Mouse (Mus musculus): ENCODE data around the gene Fer. TPM values are rescaled to one million over a fixed set of nuclear protein-coding genes. Genes with fewer than 3 reads are reported as not detected.

Gene Fer
- polyA plus RNA-seq, 1 experiment from 2014 or later = 25.4 TPM

DNA sequence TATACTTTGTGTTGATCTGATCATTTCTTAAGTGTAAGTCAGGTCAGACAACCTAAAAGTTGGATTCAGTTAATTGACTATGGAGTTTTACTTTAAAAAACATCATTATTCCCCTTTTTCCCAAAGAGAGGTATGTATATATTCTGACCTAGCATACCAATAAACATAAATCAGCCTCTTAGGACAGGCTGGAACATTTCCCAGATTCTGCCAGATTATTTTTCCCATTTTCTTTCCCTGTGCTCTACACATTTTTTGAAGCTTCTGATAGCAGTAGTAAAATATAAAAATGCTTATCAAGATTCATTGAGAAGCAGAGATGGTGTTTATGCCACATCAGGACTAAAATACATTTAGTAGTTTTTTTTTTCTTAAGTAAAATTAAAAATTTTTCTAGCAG, 27.7 kb downstream of the Fer start:
- Histone ChIP-seq H3K9me3 (replicated peaks) (no peaks in the 10 kb centered on the region), H3K4me3 (no peak overlapping the region), H3K27me3 (ENCODE audit: low read depth, poor library complexity, severe bottlenecking) (no peaks in the 10 kb centered on the region), H3K4me1 (no peaks in the 10 kb centered on the region), H3K27ac (no peak overlapping the region), H3K36me3 (no peaks in the 10 kb centered on the region)
- no peak for DNase-seq (ENCODE audit: low spot score)

DNA sequence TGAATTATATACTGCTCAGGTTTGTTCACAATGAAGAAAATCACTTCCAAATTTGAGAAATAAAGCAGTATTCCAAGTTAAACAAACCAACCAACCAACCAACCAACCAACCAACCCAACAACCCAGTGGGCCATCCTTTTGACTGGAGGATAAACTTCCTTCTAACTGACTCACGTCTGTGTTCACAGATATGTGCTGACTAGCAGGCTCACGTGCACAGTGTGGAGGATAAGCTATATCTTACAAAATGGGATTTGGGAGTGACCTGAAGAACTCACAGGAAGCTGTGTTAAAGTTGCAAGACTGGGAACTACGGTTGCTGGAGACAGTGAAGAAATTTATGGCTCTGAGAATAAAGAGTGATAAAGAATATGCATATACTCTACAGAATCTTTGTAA, 33.0 kb downstream of the Fer start:
- Histone ChIP-seq H3K4me1 (no peaks in the 10 kb centered on the region), H3K27ac (no peak overlapping the region), H3K4me3 (no peak overlapping the region), H3K27me3 (ENCODE audit: low read depth, poor library complexity, severe bottlenecking) (no peaks in the 10 kb centered on the region), H3K36me3 (no peaks in the 10 kb centered on the region), H3K9me3 (replicated peaks) (no peaks in the 10 kb centered on the region)
- WGBS = 91% methylated on average over 3 of the region's 3 CpGs
- DNase-seq (ENCODE audit: low spot score) = no peak

DNA sequence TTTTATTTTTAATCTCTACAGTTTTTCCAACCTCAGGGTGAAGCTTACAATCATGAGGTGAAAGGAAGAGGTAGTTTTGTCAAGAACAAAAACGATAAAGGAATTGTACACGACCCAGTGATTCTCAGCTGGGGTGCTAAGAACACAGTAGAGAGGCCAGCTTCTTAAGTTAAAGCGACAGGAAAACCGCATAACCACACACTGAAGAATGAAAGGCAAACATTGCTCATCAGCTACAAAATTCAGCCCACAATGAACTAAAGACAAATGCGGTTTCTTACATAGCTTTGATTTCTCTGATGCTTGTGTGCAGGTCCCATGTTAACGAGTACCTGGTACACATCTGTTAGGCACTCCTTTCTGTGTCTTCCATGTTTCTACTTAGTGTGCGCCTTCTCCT, 34.2 kb downstream of the Fer start:
- no peak for DNase-seq (ENCODE audit: low spot score)
- 90% methylated on average over 7 of the region's 7 CpGs for WGBS
- H3K9me3 ChIP-seq (replicated peaks) = no peaks in the 10 kb centered on the region

DNA sequence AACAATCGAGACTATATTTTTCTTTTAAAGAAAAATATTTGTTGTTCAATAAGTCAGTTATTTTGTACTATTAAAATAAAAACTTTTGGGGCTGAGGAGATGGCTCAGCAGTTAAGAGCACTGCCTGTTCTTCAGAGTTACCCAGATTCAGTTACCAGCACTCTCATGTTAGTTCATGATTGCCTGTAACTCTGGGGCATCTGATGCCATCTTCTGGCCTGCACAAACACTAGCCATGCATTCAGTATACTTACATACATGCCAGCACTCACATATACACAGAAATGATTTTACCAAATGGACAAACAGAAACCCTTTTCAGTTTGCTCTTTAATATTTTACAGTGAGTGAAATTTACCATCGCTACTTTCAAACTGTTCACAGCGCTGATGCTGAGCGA, 46.4 kb downstream of the Fer start:
- Histone ChIP-seq H3K27me3 (ENCODE audit: low read depth, poor library complexity, severe bottlenecking) (no peaks in the 10 kb centered on the region), H3K4me1 (no peaks in the 10 kb centered on the region), H3K9me3 (replicated peaks) (no peaks in the 10 kb centered on the region), H3K4me3 (no peak overlapping the region), H3K36me3 (0 out of 2 replicates have a peak, but pooled peaks cover 3% of the 10 kb centered on the region), H3K27ac (no peak overlapping the region)
- WGBS = 94% methylated on average over 4 of the region's 4 CpGs
- DNase-seq (ENCODE audit: low spot score) = no peak

More for the DNA sequence above, 34.2 kb downstream of the Fer start:
- Histone ChIP-seq H3K4me1 (no peaks in the 10 kb centered on the region), H3K36me3 (no peaks in the 10 kb centered on the region), H3K27ac (no peak overlapping the region), H3K27me3 (ENCODE audit: low read depth, poor library complexity, severe bottlenecking) (no peaks in the 10 kb centered on the region), H3K4me3 (no peak overlapping the region)

DNA sequence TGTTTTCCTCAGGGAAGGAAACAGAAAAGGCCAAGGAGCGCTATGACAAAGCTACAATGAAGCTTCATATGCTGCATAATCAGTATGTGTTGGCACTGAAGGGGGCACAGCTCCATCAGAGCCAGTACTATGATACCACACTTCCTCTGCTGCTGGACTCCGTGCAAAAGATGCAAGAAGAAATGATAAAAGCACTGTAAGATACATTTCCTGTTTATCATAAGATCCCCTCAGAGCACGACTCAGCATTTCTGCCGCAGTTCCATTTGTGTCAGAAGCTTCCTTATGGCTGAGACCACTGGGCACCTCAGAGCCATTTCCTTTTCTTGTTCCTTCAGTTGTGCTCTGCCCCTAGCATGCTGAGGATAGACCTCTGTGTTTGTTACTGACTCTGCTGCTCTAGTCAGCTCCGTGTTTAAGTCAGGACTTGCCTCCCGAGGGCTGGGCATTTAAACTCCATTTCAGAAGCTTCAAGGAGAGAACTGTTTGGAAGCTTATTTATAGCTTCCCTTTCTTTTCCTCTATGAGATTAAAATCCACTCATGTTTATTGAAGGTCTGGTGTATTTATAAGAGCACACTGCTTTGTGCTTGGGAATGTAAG, 58.8 kb downstream of the Fer start:
- Histone ChIP-seq H3K4me1 (no peaks in the 10 kb centered on the region), H3K27me3 (ENCODE audit: low read depth, poor library complexity, severe bottlenecking) (no peaks in the 10 kb centered on the region), H3K9me3 (replicated peaks) (no peaks in the 10 kb centered on the region), H3K4me3 (no peak overlapping the region), H3K27ac (no peak overlapping the region), H3K36me3 (no peaks in the 10 kb centered on the region)
- no peak for DNase-seq (ENCODE audit: low spot score)
- 86% methylated on average over 6 of the region's 6 CpGs for WGBS

DNA sequence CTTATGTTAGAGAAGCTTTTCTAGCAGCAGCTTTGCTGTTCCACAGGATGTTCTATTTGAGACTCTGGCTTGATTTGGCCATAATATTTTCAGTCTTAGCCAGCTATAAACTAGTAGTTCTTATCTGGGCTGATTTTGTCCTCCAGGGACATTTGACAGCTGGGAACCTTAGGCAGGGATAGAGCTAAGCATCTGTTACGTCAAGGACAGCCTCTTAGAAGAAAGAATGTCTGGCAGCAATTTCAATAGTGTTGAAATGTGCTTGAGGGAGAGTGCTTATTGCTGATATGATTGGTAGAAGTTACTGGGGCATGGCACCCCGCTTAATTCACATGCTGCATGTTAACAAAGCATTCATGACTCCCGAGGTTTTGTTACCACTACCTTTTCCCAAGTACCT, 62.7 kb downstream of the Fer start:
- no peaks in the 10 kb centered on the region for H3K9me3 ChIP-seq (replicated peaks)
- H3K27me3 ChIP-seq (ENCODE audit: low read depth, poor library complexity, severe bottlenecking) = no peaks in the 10 kb centered on the region
- 87% methylated on average over 3 of the region's 3 CpGs for WGBS
- H3K4me3 ChIP-seq = no peak overlapping the region
- H3K36me3 ChIP-seq = no peaks in the 10 kb centered on the region
- no peak for DNase-seq (ENCODE audit: low spot score)
- peaks cover under 1% of the 10 kb centered on the region; the same call in 1 of the 2 replicates for H3K4me1 ChIP-seq
- no peak overlapping the region for H3K27ac ChIP-seq

DNA sequence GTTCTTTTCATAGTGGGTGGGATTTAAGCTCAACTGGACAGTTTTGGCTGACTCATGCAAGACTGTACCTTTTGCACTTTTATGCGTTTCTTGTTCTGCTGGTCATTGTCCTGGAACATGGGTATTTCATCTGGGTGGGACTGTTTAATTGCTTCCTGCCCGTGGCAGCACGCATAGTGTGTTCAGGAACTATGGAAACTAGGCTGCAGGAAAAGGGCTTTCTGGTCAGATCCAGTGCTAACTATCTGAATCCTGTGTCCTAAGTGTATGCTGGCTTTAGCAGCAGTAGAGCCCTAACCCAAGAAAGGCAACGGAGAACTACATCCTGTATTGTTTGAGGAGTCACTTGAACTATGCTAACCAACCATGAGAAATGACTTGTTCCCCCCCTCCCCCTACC, 67.8 kb downstream of the Fer start:
- 78% methylated on average over 4 of the region's 4 CpGs for WGBS
- Histone ChIP-seq H3K36me3 (peaks cover 10% of the 10 kb centered on the region), H3K27ac (no peak overlapping the region), H3K27me3 (ENCODE audit: low read depth, poor library complexity, severe bottlenecking) (no peaks in the 10 kb centered on the region), H3K9me3 (replicated peaks) (no peaks in the 10 kb centered on the region), H3K4me1 (peaks cover 2% of the 10 kb centered on the region; the same call in 1 of the 2 replicates), H3K4me3 (no peak overlapping the region)
- DNase-seq (ENCODE audit: low spot score) = no peak

DNA sequence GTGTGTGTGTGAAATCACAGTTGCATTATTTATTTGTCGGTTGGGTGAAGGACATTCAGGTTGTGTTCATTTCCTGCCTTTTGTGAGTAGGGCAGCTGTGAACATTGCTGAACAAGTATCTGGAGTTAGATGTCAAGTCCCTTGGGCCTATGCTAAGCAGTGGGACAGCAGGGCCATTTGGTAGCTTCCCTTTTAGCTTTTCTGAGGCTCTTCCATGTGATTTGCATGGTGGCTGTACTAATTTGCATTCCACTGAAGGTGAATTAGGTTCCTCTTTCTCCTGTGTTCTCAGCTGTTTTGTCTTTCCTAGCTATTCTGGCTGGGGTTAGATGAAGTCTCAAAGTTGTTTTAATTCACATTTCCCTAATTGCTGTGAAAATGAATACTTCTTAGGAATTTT, 68.7 kb downstream of the Fer start:
- peaks cover 2% of the 10 kb centered on the region; the same call in 1 of the 2 replicates for H3K4me1 ChIP-seq
- no peak for DNase-seq (ENCODE audit: low spot score)
- no peaks in the 10 kb centered on the region for H3K27me3 ChIP-seq (ENCODE audit: low read depth, poor library complexity, severe bottlenecking)
- peaks cover 12% of the 10 kb centered on the region for H3K36me3 ChIP-seq
- H3K27ac ChIP-seq = no peak overlapping the region
- no peak overlapping the region for H3K4me3 ChIP-seq
- WGBS = 82% methylated on average over 1 of the region's 1 CpGs
- no peaks in the 10 kb centered on the region for H3K9me3 ChIP-seq (replicated peaks)

DNA sequence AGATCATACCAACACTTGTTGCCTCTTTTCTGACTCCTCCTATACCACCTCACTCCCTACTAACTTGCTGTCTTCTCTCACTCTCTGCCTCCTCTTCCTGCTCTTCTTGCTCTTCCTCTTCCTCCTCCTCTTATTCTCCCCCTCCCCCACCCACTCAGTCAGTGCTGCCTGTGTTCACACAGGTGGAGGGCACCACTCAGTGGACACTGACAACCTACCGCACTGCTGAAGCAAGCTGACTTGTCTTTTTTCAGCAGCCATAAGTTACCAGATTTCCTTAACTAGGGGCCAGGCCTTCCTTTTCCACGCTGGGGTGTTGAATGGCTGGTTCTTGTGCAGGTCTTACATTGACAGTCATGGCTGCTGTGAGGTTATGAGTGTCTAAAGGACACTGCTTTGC, 72.5 kb downstream of the Fer start:
- Histone ChIP-seq H3K4me1 (peaks cover 11% of the 10 kb centered on the region), H3K9me3 (replicated peaks) (no peaks in the 10 kb centered on the region), H3K27ac (no peak overlapping the region), H3K27me3 (ENCODE audit: low read depth, poor library complexity, severe bottlenecking) (no peaks in the 10 kb centered on the region), H3K36me3 (peaks cover 12% of the 10 kb centered on the region), H3K4me3 (no peak overlapping the region)
- no peak for DNase-seq (ENCODE audit: low spot score)
- WGBS = 90% methylated on average over 2 of the region's 2 CpGs

DNA sequence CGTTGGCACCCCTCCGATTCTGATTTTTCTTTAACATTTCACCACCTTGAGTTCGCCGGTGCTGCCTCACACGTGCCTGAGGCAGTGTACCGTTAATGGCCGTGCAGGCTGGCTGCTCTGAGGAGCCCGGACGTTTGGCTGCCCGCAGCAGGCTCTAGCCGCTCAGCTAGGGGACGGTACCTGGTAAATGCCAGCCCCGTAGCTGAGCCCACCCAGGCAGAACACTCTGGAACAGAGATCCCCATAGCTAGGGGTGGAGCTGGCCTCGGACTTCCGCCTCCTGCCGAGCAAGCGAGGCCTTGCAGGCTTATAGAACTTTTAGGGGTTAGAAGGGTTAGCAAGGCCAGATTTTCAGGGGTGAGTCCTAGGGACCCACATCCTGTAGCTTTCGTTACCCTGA, 75.0 kb downstream of the Fer start:
- peaks cover 9% of the 10 kb centered on the region for H3K4me1 ChIP-seq
- H3K9me3 ChIP-seq (replicated peaks) = no peaks in the 10 kb centered on the region
- H3K27ac ChIP-seq = 0 out of 2 replicates have a peak overlapping the region, but pooled peaks have one; percentile 46
- peak; percentile 39 for DNase-seq (ENCODE audit: low spot score)
- no peaks in the 10 kb centered on the region for H3K27me3 ChIP-seq (ENCODE audit: low read depth, poor library complexity, severe bottlenecking)
- 57% methylated on average over 18 of the region's 18 CpGs for WGBS
- H3K4me3 ChIP-seq = no peak overlapping the region
- peaks cover 12% of the 10 kb centered on the region for H3K36me3 ChIP-seq

DNA sequence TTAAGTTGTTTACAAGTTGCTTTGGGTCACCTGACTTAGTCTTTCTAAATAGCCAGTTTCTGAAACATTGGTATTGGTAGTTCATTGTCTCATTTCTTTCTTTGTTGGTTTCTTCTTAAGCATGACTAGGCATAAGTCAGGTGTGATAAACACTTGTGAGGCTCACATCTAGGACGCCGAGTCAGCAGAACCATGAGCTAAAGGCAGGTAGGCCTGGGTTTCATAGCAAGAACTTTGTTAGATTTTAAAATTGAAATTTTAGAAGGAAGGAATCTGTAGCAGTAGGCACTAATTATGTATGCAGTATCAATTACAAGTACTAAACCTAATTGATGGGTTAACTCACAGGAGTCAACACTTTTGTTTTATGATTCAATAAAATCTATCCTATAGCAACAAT, 83.9 kb downstream of the Fer start:
- Histone ChIP-seq H3K36me3 (no peaks in the 10 kb centered on the region; the same call in 1 of the 2 replicates), H3K27me3 (ENCODE audit: low read depth, poor library complexity, severe bottlenecking) (no peaks in the 10 kb centered on the region), H3K4me3 (no peak overlapping the region), H3K9me3 (replicated peaks) (no peaks in the 10 kb centered on the region), H3K4me1 (no peaks in the 10 kb centered on the region), H3K27ac (no peak overlapping the region)
- no peak for DNase-seq (ENCODE audit: low spot score)
- 92% methylated on average over 2 of the region's 2 CpGs for WGBS

DNA sequence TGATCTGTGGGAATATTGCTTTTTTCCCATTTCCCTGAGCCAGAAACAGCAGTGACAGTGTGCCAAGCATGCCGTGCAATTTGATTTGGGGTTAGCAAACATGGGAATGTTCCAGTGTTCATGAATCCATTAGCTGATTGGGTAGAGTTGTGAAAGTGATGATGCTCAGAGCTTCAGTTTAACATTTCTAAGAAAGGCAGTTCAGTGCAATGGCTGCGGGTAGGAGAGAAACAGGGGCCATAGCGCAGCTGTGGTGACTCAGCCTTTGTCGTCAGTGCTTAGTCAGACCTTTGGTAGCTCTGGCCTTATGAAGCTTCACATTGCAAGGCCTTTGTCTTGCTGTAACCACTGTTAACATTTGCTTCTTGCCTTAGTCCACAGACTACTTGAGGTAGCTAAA, 85.9 kb downstream of the Fer start:
- Histone ChIP-seq H3K4me1 (no peaks in the 10 kb centered on the region), H3K36me3 (no peaks in the 10 kb centered on the region; the same call in 1 of the 2 replicates), H3K4me3 (no peak overlapping the region), H3K27me3 (ENCODE audit: low read depth, poor library complexity, severe bottlenecking) (no peaks in the 10 kb centered on the region), H3K9me3 (replicated peaks) (no peaks in the 10 kb centered on the region), H3K27ac (no peak overlapping the region)
- DNase-seq (ENCODE audit: low spot score) = no peak
- 97% methylated on average over 4 of the region's 4 CpGs for WGBS

DNA sequence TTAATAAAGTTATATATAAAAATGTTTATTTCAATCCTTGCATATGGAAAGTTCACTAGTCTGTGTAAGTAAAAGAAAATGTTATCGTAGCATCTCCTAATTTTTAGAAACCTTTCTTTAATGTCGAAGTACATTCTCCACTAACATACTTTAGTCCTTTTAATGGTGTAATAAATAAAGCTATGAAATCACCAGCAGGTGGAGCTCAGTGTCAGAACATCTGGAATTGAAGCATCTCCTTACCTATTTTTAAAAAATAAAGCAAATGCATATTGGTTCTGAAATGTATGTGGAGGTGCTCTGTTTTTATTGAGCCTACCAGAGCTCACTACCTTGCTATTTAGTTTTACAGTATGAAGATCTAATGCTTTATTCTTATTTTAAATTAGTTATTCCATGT, 88.6 kb downstream of the Fer start:
- WGBS = 84% methylated on average over 2 of the region's 2 CpGs
- H3K9me3 ChIP-seq (replicated peaks) = no peaks in the 10 kb centered on the region
- no peak for DNase-seq (ENCODE audit: low spot score)

DNA sequence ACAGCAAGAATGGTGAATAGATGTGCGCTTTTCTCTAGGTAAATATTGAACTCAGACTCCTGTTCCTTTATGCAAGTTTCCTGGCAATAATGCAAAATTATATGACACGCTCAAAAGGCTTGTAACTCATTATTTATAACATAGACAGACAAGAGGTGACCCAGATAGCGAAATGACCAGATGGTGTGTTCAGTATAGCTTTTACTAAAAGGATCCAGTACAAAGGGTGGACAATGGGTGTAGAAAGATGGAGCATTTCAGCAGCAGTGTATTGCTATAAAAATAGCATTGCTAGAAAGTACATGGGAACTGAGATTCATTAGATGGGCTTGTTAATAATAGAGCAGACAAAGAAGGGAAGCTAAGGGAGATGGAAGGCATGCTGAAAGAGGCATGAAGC, 104.2 kb downstream of the Fer start:
- 92% methylated on average over 3 of the region's 3 CpGs for WGBS

More for the DNA sequence above, 88.6 kb downstream of the Fer start:
- H3K4me3 ChIP-seq = no peak overlapping the region
- no peaks in the 10 kb centered on the region for H3K4me1 ChIP-seq
- no peaks in the 10 kb centered on the region for H3K27me3 ChIP-seq (ENCODE audit: low read depth, poor library complexity, severe bottlenecking)
- no peaks in the 10 kb centered on the region for H3K36me3 ChIP-seq
- H3K27ac ChIP-seq = no peak overlapping the region

More for the DNA sequence above, 104.2 kb downstream of the Fer start:
- Histone ChIP-seq H3K27me3 (ENCODE audit: low read depth, poor library complexity, severe bottlenecking) (no peaks in the 10 kb centered on the region), H3K36me3 (no peaks in the 10 kb centered on the region), H3K9me3 (replicated peaks) (no peaks in the 10 kb centered on the region), H3K27ac (no peak overlapping the region), H3K4me1 (no peaks in the 10 kb centered on the region), H3K4me3 (no peak overlapping the region)
- DNase-seq (ENCODE audit: low spot score) = no peak

Measured in limb, embryonic 10.5 days (tissue).